Mouse (Mus musculus) embryonic facial prominence, embryonic 14.5 days (tissue): Measurements from ENCODE around the gene Klkb1. TPM values are rescaled to one million over a fixed set of nuclear protein-coding genes. Genes with fewer than 3 reads are reported as not detected.

Experiments used
- ATAC-seq: fragments of 200-750 bp; cut with Nextera tagmentation; 2 replicates; pipeline ENCODE4 v1.8.0; 2017; ENCODE audit warnings: low read depth, moderate number of reproducible peaks, moderate TSS enrichment
- DNase-seq: peaks from one replicate; pipeline ENCODE4 v3.0.0-alpha.2; 2015; ENCODE audit warnings: low spot score
- H3K27ac ChIP-seq: fragments of 300-500 bp; sonication (generic); replicated peaks from 2 replicates; pipeline ENCODE4 v1.5.1; 2014; ENCODE audit warnings: low read depth, mild to moderate bottlenecking, low read length, moderate library complexity
- H3K27me3 ChIP-seq: fragments of 300-500 bp; sonication (generic); replicated peaks from 2 replicates; pipeline ENCODE4 v1.6.1; 2014; ENCODE audit warnings: low read length; ENCODE audit not compliant: control insufficient read depth, insufficient read depth
- H3K36me3 ChIP-seq: fragments of 300-500 bp; sonication (generic); 2 replicates; pipeline ENCODE4 v1.6.1; 2014; ENCODE audit warnings: low read length, mixed read lengths; ENCODE audit not compliant: control insufficient read depth, insufficient read depth
- H3K4me1 ChIP-seq: fragments of 300-500 bp; sonication (generic); 2 replicates; pipeline ENCODE4 v1.6.1; 2014; ENCODE audit warnings: antibody characterized with exemption, low read length; ENCODE audit not compliant: control insufficient read depth, insufficient read depth
- H3K4me2 ChIP-seq: fragments of 300-500 bp; sonication (generic); 2 replicates; pipeline ENCODE4 v1.6.1; 2014; ENCODE audit warnings: low read depth, mild to moderate bottlenecking, low read length, moderate library complexity, mixed read lengths
- H3K4me3 ChIP-seq: fragments of 300-500 bp; sonication (generic); 2 replicates; pipeline ENCODE4 v1.5.1; 2014; ENCODE audit warnings: low read depth, mild to moderate bottlenecking, low read length
- H3K9ac ChIP-seq: fragments of 300-500 bp; sonication (generic); 2 replicates; pipeline ENCODE4 v1.6.1; 2014; ENCODE audit warnings: low read depth, mild to moderate bottlenecking, low read length, moderate library complexity, mixed read lengths
- H3K9me3 ChIP-seq: fragments of 300-500 bp; sonication (generic); 2 replicates; pipeline ENCODE4 v1.6.1; 2016; ENCODE audit warnings: low read length; ENCODE audit not compliant: control insufficient read depth
- WGBS: fragments of 180-500 bp; shearing (Covaris S2); extraction: QIAGEN DNeasy Blood & Tissue Kit; methylation state at CpG from one replicate; pipeline ENCODE4 v1.1.7; 2014; 5-methylcytosine and 5-hydroxymethylcytosine counted together
- polyA plus RNA-seq: library from polyadenylated mRNA; unstranded; fragments of >200 nt; fragmentation: Nextera tagmentation; extraction: Ambion mirVana; gene quantifications from 2 replicates; pipeline ENCODE4 v1.2.1, GENCODE M21; 2014

The Klkb1 gene
- polyA plus RNA-seq, 1 experiment from 2014 or later, result 0.13 TPM

DNA sequence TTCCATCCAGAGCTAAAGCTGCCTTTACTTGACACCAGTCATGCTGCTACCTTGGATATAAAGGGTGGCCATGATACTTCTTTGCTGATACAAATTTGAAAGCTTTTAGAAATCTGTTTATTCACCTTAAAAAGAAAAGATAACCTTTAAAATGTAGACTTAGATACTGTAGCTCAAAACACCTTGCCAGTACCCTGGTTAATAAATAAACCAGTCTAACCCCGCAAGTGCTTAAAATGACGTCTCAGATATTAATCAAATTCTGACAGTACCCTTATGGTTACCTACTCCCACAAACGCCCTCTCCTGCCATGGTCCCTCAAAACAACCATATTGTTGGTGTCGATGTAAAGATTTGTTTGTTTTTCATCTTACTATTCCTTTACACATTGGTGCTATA is 29.5 kb upstream of the Klkb1 start:
- no peak for ATAC-seq
- no peak overlapping the region for H3K4me2 ChIP-seq
- no peaks in the 10 kb centered on the region for H3K4me1 ChIP-seq
- no peaks in the 10 kb centered on the region for H3K27me3 ChIP-seq
- no peaks in the 10 kb centered on the region for H3K36me3 ChIP-seq
- no peak overlapping the region for H3K4me3 ChIP-seq
- no peaks in the 10 kb centered on the region for H3K9me3 ChIP-seq
- no peak overlapping the region for H3K9ac ChIP-seq
- H3K27ac ChIP-seq, result no peak overlapping the region
- DNase-seq, result no peak
- 90% methylated on average over 4 of the region's 4 CpGs for WGBS

DNA sequence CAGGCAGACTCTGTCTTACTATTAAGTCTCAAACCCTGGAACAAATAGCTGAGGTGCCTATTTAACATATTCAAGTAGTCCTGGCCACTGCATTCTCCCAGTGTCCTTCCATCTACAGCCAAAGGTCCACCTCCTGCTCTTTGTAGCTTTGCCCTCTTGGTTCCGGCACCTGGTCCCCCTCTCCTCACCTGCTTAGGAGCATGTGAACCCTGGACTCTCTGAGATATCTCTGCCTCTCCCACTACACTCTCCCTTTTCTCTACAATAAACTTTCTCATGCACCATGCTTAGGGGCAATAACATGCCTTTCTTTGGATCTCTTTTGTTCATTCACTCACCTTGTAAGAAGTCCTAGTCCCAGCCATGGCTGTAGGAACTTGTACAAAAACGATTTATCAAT is 26.7 kb upstream of the Klkb1 start:
- no peaks in the 10 kb centered on the region for H3K9me3 ChIP-seq
- WGBS, result 81% methylated on average over 2 of the region's 2 CpGs
- ATAC-seq, result no peak

GRCm38 (mm10) chr8:45320930-45321329 is 26.3 kb upstream of the Klkb1 start:
- Histone ChIP-seq H3K27me3 (no peaks in the 10 kb centered on the region), H3K36me3 (no peaks in the 10 kb centered on the region), H3K9ac (no peak overlapping the region), H3K27ac (no peak overlapping the region), H3K9me3 (no peaks in the 10 kb centered on the region), H3K4me2 (no peak overlapping the region), H3K4me3 (no peak overlapping the region), H3K4me1 (no peaks in the 10 kb centered on the region)
- 60% methylated on average over 1 of the region's 1 CpGs for WGBS
- DNase-seq (no peak), ATAC-seq (no peak)

More for the DNA sequence above, 26.7 kb upstream of the Klkb1 start:
- no peak overlapping the region for H3K4me2 ChIP-seq
- no peak overlapping the region for H3K9ac ChIP-seq
- no peaks in the 10 kb centered on the region for H3K27me3 ChIP-seq
- DNase-seq, result no peak
- no peak overlapping the region for H3K4me3 ChIP-seq
- no peaks in the 10 kb centered on the region for H3K36me3 ChIP-seq
- H3K27ac ChIP-seq, result no peak overlapping the region
- H3K4me1 ChIP-seq, result no peaks in the 10 kb centered on the region

- Histone ChIP-seq H3K9ac (no peak overlapping the region), H3K27ac (no peak overlapping the region), H3K4me3 (no peak overlapping the region), H3K4me1 (no peaks in the 10 kb centered on the region), H3K27me3 (no peaks in the 10 kb centered on the region), H3K9me3 (no peaks in the 10 kb centered on the region), H3K4me2 (no peak overlapping the region), H3K36me3 (no peaks in the 10 kb centered on the region)
- ATAC-seq (no peak), DNase-seq (no peak)
- WGBS, result 77% methylated on average over 4 of the region's 4 CpGs
Observed at GRCm38 (mm10) chr8:45310967-45311366, 16.3 kb upstream of the Klkb1 start.

DNA sequence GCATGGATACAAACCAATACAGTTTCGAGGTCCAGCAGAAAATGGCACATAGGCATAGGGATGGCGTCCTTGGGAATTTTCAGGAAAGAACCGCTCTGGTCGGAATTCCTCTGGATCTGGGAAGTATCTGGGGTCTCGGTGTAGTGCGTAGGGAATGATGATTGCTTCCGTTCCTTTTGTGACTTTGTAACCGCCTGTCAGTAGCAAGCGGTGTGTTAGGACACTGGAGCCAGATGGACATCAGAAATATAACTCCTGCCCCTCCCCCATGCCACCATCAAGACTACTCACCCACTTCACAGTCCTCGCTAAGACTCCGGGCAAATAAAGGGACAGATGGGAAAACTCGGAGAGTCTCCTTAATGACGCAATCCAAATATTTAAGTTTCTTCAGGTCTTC is 13.7 kb upstream of the Klkb1 start, which contains the start of gene Gm45753:
TSS of gene Gm45753 (minus strand) at position 101 of the 400 bp plus-strand sequence.
- no peak within 1 kb of the TSS for H3K27ac ChIP-seq
- H3K27me3 ChIP-seq, result no peaks in the 10 kb centered on the region
- no peak for DNase-seq
- no peak within 1 kb of the TSS for H3K9ac ChIP-seq
- no peaks in the 10 kb centered on the region for H3K36me3 ChIP-seq
- no peak within 1 kb of the TSS for H3K4me2 ChIP-seq
- no peak for ATAC-seq
- no peaks in the 10 kb centered on the region for H3K4me1 ChIP-seq
- no peak within 1 kb of the TSS for H3K4me3 ChIP-seq
- WGBS, result 87% methylated on average over 13 of the region's 13 CpGs
- H3K9me3 ChIP-seq, result no peaks in the 10 kb centered on the region

DNA sequence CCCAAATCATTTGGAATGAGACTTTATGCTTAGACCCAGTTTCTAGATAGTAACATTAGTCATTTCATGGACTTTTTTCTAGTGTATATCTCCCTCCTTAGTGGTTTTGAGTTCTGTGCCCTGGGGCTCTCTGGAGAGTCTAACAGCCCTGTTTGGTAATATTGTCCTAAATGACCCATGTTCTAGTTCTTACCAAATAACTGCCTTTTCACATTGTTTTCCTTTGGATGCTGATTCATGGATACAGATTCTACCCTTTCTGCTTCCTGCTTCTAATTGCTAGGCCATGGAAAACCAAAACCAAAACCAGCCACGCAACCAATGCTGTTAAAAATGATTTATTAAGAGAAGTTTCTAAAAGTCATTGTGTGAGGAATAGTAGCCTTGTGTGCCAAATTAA is 10.8 kb upstream of the Klkb1 start:
- Histone ChIP-seq H3K36me3 (no peaks in the 10 kb centered on the region), H3K27me3 (no peaks in the 10 kb centered on the region), H3K27ac (no peak overlapping the region), H3K9ac (no peak overlapping the region), H3K4me2 (no peak overlapping the region), H3K9me3 (no peaks in the 10 kb centered on the region), H3K4me1 (no peaks in the 10 kb centered on the region), H3K4me3 (no peak overlapping the region)
- 85% methylated on average over 1 of the region's 1 CpGs for WGBS
- ATAC-seq, result no peak
- no peak for DNase-seq

DNA sequence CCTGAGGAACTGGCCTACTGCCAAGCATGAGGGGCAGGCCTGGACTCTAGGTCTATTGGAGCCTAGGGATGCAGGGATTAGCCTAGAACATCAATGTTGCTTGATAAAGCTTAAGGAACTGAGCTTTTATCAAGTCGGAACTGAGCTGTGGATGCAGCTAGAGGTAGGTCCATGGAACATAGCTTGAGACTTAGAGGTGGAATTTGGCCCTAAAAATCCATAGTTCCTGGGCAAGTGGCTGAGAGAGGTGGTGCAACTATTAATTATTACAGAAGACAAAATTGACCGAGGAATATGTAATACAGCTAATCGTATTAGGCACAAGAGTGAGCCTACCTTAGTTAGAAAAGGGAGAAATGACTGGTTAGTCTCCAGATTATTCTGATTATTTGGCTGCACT is 9.7 kb upstream of the Klkb1 start:
- H3K27me3 ChIP-seq, result no peaks in the 10 kb centered on the region
- no peaks in the 10 kb centered on the region for H3K4me1 ChIP-seq
- ATAC-seq, result no peak
- H3K9ac ChIP-seq, result no peak overlapping the region
- WGBS, result 93% methylated on average over 3 of the region's 3 CpGs
- H3K36me3 ChIP-seq, result no peaks in the 10 kb centered on the region
- H3K9me3 ChIP-seq, result no peaks in the 10 kb centered on the region
- H3K4me2 ChIP-seq, result no peak overlapping the region
- H3K4me3 ChIP-seq, result no peak overlapping the region
- no peak overlapping the region for H3K27ac ChIP-seq
- no peak for DNase-seq

- H3K9me3 ChIP-seq, result no peaks in the 10 kb centered on the region
- no peaks in the 10 kb centered on the region for H3K4me1 ChIP-seq
- no peaks in the 10 kb centered on the region for H3K27me3 ChIP-seq
- ATAC-seq (no peak), DNase-seq (no peak)
- no peak overlapping the region for H3K4me3 ChIP-seq
- 65% methylated on average over 8 of the region's 8 CpGs for WGBS
- H3K27ac ChIP-seq, result no peak overlapping the region
- no peak overlapping the region for H3K9ac ChIP-seq
- H3K36me3 ChIP-seq, result no peaks in the 10 kb centered on the region
- H3K4me2 ChIP-seq, result no peak overlapping the region
Observed at GRCm38 (mm10) chr8:45302390-45302789, 7.7 kb upstream of the Klkb1 start.

- no peak overlapping the region for H3K4me3 ChIP-seq
- WGBS, result 88% methylated on average over 6 of the region's 6 CpGs
- no peaks in the 10 kb centered on the region for H3K36me3 ChIP-seq
- H3K27ac ChIP-seq, result no peak overlapping the region
- H3K27me3 ChIP-seq, result no peaks in the 10 kb centered on the region
- H3K4me1 ChIP-seq, result no peaks in the 10 kb centered on the region
- DNase-seq (no peak), ATAC-seq (no peak)
- H3K9ac ChIP-seq, result no peak overlapping the region
- H3K4me2 ChIP-seq, result no peak overlapping the region
- H3K9me3 ChIP-seq, result no peaks in the 10 kb centered on the region
Observed at GRCm38 (mm10) chr8:45295276-45295675, 617 bp upstream of the Klkb1 start.
